Mouse (Mus musculus): Measurements from ENCODE around the gene Dcxr. TPM values are rescaled to one million over a fixed set of nuclear protein-coding genes. Genes with fewer than 3 reads are reported as not detected.
"Not testable (repeated sequence)": the region's sequence is repeated elsewhere in the genome, so short reads cannot be mapped to it uniquely, and the experiment has no call there.

The Dcxr gene
- total RNA-seq, 4 experiments from 2014 or later = 7.9 to 12.9 (median 9.4) TPM

DNA sequence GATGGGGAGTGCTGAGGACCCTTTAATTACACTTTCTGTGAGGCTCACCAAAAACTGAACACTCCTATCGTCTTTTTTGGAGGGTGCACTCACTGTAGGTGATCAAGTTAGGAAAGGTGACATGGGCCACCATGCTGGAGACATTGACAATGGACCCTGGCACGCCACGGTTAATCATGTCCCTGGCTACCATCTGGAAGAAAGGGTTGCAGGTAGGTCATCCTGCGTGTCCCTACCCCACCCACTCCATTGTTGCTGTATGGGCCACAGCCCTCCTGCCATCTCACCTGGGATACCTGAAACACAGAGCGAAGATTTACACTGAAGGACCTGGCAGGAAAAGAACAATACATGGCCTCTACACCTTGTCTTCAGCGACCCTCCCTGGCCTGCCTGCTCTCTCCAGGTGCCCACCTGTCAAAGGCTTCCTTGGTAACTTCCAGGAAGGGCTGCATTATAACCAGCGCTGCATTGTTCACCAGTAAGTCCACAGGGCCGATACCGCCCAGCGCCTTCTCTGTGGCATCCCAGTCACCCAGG lies 3.3 kb upstream of the Dcxr start:
- no peak for DNase-seq (ENCODE audit: low spot score in 2 of 2)

DNA sequence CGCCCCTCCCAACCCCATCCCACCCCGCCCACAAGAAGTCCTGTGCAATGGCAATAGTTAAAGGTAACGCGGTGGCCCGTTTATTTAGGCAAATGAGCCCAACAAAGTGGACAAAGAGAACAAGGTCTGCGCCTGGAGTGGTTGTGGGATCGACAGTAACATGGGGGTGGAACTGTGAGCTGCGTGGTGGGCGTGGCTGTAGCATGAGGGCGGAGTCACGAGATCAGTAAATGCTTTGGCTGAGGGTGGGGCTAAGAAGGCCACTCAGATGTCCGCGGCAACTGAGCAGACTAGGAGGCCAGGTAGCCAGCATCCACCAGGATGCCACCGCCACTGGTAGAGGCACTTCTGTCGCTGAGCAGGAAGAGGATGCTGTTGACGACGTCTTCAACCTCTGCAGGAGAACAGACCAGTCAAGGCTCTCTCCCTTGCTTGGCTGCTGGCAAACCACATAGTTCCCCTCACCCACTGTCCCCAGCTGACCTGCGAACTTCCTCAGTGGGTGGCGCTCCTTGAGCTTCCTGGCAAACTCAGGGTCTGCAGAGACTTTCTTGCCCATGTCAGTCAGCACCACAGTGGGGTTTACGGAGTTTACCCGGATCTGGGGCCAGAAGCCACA lies 2.5 kb upstream of the Dcxr start:
- DNase-seq (ENCODE audit: low spot score in 2 of 2) = not testable (repeated sequence)

DNA sequence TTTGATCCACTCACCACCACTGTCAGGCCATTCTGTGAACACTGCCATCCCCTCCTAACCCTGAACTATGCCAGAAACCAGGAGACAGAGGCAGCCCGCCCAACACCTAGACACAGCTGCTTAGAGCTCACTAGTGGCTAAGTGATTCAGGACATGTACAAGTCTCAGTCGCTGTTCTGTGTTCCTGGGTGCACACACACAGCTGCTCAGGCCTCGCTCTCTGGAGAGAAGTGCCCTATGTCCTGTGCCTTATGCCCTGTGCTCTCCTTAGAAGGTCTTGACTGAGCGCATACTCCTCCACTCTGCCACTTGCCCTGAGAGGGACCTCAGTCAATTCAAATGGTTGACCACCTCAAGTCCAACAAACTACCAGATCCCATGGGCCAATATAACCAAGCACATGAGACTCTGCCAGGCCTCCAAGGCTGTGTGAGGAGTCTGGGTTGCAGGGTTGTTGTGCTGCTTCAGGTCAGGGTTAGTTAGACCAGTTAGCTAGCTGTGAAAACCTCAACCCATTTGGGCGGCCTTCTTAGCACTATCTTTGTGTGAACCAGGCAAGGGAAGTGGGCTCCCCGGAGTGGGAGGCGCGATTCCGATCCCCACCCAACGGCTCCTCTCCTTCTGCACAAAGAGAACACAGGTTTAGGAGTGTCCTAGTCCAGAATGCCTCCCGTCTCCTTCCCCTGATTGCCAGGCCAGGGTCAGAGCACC lies 1.6 kb upstream of the Dcxr start:
- DNase-seq (ENCODE audit: low spot score in 2 of 2) = no peak

DNA sequence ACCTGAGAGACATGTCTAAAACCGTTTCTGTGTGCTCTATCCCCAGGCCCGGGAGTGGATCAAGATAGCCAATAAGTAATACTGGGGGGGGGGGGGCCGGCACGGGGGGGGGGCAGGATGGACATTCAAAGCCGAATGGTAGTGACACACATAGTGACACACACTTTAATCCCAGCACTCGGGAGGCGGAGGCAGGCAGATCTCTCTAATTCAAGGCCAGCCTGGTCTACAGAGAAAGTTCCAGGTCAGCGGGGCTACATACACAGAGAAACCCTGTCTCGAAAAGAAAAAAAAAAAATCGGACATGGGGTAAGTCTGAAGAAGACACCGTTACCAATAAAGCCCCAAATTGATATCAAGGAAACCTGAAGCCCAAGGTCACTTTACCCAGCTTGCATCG lies 483 bp upstream of the Dcxr start:
- no peak for DNase-seq (ENCODE audit: low spot score in 2 of 2)

DNA sequence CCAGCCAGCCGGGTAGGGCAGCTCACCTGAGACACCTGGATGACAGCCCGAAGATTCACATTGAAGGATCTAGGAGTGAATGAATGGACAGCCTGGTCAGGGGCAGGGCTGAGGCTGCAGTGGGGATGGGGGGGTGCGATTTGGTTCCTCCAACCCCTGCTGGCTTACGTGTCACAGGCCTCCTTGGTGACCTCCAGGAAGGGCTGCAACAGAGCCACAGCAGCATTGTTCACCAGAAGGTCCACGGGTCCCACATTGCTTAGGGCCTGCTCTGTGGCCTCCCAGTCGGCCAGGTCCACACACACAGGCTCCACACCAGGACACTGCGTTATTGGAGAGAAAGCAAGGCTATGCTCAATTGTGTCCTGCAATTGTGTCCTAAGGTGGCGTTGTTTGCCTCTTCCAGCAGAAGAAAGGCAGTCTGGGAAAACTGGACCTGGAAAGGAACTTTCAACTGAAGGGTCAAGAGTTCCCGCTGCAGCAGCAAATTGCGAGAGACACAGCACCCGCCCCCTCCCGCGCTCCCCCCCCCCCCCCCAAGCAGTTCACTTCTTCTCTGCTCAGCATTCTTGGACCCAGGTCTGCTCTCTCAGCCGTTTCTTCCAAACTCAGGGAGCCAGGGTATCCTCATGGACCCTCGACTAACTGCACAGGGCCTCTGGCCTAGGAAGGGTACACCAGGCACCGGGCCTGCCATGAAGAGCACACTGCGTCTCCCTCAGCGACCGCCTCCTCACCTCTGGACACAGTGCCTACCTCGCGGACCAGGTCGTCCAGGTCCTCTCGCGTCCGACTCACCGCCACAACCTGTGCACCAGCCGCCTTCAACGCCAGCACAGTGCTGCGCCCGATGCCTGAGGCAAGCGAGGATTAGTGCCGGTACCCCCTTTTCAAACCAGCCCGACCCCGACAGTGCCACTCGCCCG lies 575 bp downstream of the Dcxr start:
- no peak for DNase-seq (ENCODE audit: low spot score in 2 of 2)

DNA sequence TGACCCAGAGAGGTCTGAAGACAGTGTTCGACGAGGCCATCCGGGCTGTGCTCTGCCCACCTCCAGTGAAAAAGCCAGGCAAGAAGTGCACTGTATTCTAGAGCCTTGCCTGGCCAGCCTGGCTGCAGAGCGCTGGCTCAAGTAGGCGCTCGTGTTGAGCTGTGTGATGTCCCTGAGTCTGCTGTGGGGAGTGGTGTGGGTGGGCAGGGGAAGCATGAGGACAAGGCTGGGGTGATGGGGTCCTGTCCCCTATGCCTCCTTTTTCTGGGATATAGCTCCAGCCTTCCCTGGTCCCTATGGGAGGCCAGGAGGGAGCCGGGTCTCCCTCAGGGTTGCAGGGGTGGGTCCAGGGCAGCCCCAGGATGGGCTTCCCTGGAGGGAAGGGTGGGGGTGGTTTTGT lies 3.6 kb downstream of the Dcxr start:
- no peak for DNase-seq (ENCODE audit: low spot score in 2 of 2)

DNA sequence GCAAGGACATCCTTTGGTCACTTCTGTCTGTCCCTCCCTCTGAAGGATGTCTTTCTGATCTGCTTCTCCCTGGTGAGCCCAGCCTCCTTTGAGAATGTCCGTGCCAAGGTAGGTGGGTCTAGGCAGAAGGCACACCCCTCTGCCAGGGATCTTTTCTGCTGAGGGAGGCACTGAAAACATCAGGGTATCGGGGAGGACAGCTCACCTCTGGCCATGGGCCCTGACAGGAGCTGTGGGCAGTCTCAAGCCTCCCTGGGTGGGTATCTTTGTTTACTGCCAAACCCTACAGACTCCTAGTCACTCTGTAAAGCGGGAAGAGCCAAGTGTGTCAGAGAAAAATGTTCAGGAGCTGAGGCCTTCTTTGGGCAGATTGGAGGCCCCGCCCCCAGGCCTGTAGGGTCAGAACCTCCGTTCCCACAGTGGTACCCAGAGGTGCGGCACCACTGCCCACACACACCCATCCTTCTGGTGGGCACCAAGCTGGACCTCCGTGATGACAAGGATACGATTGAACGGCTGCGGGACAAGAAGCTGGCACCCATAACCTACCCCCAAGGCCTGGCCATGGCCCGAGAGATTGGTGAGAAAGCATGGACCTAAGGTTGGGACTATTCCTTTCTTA lies 4.2 kb downstream of the Dcxr start:
- DNase-seq (ENCODE audit: low spot score in 2 of 2) = no peak

DNA sequence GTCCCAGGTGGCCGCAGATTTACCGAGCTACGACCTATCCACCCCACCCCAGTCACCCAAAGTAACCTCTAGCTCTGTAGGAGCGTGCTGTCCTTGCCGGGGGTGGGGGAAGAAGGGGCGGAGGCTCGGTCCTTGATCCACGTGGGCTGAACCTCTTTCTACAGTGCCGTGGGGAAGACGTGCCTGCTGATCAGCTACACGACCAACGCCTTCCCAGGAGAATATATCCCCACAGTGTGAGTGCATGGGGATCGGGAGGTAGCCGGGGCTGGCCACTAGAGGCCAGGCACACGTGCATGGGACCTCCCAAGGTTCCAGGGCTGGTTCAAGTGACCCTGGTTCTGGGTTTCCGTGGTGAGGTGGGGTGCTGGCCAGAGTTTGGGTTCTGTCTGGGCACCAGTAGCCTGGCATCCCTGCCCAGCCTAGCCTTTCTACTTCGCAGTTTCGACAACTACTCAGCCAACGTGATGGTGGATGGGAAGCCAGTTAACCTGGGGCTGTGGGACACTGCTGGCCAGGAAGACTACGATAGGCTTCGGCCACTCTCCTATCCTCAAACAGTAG lies 4.9 kb downstream of the Dcxr start:
- no peak for DNase-seq (ENCODE audit: low spot score in 2 of 2)

DNA sequence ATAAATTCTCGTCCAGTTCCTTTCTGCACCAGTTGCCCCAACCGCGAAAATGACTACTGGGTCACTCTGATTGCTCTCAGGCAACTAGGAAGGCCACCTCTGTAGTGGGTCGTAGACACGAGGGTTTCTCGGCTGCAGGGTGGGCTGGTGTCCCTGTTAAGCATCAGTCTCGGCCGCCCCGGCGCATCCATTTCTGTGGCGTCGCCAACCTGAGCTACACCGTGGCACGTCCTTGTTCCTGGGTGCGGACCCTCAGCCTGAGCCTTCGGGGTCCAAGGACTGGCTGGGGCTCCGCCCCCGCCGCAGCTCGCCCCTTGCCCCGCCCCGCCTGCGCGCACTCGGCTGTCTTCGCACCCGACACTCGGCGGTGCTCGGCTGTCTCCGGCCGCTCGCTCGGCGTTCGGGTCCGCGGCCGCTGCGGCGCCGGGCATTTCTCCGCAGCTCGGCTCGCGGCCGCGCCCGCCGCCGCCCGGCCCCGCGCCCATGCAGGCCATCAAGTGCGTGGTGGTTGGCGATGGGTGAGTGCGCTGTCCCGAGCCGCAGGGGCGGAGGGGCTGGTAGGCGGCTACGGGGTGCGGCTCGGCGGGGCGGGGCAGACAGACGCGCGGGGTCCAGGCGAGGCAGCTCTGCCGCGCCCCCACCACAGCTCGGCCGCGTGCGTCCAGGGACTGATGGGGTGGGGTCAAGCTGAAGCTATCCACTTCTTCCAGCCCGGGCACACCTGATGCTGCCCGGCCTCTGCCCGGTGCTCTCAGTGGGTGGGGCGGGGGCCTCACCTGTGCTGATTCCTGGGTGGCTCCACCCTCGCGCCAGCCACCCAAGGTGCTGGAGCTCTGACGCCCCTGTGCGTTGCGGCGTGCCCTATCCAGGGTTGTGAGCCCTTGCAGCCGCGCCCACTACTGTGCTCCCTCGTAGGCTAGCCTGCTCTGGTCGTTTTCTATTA lies 5.7 kb downstream of the Dcxr start, which contains the start of gene Rac3:
Rac3 (plus strand) TSS at position 347 of the 943 bp plus-strand sequence.
- peak in 1 of 2 experiments; percentile 34 for DNase-seq (ENCODE audit: low spot score in 2 of 2)

DNA sequence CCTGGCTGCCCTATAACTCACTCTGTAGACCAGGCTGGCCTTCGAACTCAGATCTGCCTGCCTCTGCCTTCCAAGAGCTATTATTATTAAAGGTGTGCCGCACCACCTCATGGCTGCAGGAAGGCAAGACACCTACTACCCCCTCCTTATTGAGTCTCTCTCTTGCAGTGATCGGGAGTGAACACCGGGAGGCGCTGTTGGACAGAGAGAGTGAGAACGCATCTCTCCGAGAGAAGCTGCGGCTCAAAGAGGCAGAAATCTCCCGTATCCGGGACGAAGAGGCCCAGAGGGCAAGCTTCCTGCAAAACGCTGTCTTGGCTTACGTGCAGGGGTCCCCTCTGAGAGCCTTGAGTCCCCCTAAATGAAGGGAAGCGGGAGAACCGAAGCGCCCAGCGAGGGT lies 6.6 kb downstream of the Dcxr start:
- peak in 1 of 2 experiments; percentile 86 for DNase-seq (ENCODE audit: low spot score in 2 of 2)

DNA sequence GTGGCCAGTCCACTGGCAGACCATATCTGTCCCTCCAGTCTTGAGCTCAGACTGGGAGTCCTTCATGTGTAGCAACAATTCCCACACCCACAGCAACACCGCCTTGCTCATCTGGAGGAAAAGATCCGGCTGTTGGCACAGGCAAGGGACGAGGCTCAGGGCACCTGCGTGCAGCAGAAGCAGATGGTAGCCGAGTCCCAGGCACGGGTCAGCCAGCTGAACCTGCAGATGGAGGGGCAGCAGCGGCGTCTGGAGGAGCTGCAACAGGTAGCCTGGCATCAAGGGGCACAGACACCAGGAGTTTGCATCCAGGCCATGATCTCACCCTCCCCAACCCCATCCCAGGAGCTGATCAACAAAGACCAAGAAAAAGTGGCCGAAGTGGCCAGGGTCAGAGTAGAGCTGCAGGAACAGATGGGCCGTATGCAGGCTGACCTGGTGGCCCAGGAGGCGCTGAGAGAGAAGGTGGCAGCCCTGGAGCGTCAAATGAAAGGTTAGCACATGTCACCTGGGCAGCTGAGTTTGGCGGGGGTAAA lies 7.2 kb downstream of the Dcxr start:
- DNase-seq (ENCODE audit: low spot score in 2 of 2) = no peak

DNA sequence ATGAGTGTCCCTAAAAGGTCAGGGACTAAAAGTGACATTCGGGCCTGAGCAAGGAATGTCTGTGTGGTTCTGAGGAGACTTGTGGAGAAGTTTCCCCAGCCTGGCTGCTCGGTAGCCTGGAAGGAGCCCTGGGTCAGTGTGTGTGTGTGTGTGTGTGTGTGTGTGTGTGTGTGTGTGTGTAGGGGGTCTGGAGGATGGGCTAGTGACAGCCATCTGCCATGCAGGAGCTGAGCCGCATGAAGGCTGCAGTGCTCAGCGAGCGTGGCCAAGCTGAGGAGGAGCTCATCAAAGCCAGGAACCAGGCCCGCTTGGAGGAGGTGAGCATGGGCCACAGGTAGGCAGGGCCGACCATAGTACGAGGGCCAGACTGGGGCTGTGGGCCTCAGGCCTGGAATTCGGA lies 7.8 kb downstream of the Dcxr start:
- no peak for DNase-seq (ENCODE audit: low spot score in 2 of 2)

DNA sequence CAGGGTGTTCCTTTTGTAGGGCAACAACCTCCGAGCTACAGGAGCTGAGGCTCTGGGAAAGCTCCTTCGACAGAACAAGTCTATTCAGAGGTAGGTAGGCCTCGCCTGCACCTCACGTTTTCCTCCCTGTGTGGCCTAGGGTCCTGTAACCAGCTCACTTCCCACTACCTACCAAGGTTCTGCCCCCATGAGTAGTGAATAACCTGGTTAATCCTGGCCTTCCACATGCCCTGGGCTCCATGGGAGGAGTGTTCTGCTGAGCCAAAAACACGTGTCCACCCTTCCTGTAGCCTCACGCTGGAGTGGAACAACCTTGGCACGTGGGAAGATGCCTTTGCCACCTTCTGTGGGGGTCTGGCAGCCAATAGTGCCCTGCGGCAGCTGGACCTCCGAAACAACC lies 11.9 kb downstream of the Dcxr start:
- DNase-seq (ENCODE audit: low spot score in 2 of 2) = no peak

DNA sequence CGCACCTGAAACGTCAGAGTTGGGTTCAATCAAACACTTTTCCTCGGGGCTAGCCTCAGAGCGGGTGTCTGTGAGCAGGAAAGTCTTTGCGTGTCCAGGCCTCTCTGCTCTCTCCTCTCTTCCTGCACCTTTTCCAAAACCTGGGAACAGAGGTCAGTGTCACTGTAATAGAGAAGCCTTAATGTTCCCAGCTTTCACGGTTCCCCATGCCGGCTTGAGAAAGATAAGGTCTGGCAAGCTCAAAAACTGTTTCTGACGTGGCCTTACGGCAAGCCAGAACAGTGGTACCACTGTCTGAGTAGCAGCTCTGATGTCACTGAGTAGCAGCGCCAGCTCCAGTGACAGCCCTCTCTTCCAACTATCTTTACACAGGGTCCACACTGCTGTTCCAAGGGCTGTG lies 12.5 kb downstream of the Dcxr start:
- DNase-seq (ENCODE audit: low spot score in 2 of 2) = no peak

DNA sequence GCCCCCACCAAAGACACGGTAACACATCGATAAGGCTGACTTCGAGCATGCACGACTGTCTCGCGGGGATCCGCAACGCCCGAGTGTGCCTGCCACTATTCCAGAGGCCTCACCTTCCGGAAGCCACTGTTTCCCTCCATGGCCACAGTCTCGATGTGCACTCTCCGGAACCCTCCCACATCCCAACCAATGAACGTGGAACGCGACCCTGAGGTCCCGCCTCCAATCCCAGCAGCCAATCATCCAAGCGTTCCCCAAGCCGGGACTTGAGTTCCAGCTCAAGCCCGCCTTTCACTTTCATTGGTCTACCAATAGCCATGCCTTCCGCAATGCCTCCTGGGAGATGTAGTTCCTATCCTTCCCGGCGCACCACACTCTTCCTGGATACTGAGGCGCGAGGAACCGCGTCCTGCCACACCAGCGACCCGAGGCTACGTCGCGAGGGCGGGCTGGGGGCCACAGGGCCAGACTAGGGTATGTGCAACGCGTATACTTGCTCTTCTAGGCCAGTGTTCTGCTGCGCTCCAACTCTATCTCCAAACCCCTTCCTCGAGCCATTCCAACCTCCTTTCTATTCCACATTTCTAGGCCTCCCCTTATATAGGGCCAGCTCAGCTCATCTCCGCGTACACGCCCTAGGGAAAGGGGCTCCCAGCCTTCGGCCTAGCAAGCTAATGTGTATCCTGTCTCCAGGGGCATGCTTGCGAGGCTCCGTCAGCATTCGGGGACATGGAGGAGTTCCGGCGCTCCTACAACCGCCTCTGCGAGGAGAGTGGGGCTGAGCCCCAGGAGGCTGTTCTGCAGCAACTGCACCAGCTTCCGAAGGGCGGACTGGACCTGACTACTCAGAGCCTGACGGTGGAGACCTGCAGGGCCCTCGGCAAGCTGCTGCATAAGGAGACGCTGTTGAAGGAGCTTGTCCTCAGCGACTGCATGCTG lies 13.2 kb downstream of the Dcxr start, which contains the start of the genes Cenpx and Lrrc45:
Cenpx (minus strand) TSS at position 159 of the 939 bp plus-strand sequence.
Lrrc45 (plus strand) TSS at position 346 of the 939 bp plus-strand sequence.
- peak; percentile 92 to 98 for DNase-seq (ENCODE audit: low spot score in 2 of 2)

DNA sequence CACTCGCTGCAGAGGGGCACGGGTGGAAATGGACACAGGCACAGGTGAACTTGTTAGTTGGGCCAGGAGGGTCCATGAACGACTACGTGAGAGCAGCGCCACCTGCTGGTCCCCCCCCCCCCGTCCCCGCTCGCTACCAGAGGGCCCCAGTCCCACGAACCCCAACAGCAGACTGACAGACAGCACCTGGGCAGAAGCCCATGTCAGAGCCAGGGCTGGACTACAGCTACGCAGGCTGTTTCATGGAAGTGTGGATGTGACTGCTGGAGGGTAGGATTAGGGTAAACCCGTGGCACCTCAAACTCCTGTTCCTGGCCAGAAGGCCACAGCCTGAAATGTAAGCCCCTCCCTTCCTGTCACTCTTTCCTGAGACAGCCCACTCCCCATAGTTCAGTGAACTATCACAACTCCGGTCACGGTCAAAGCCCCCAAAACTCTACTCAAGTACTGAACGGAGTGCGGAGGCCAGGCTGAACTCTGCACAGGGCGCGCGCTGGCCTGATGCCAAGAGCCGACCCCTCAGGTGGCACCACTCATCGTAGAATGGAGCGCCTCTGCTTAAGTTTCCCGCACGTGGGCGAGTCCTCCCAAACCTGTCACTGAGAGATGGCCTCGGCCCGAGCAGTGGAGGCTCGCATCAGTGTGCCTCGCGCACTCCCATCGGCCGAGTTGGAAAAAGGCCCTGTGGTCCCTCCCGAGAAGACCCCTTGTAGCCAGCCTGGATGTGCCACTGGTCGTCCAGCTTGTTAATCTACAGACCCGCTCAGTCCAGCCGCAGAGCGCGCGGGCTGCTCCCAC lies 14.1 kb downstream of the Dcxr start:
- DNase-seq (ENCODE audit: low spot score in 2 of 2) = no peak

DNA sequence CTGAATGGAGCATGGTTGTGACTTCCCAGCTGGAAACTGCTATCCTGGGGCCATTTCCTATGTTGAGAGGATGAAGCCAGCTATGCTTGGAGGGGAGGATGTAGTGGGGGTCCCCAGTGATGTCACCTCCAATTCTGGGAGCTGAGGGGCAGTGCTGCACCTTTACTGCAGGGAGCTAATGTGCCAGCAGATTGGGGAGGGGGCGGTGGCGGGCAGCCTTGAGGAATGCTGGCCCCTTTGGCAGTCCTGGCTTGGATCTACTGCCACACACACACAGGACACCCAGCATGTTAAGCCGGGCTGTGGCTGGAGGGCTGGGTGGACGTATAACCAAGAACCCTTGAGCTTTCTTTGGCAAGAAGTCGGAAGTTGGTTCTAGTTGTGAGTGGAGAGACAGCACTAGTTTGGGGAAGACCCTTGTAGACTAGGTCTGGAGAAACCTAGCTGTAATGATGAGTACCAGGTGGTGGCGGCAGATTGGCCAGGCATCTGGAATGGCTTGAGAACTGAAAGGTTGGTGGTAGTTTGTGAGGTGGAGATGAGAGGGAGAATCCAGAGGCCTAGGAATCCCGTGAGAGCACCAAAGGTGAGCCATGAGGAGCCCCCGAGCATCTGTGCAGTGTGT lies 15.0 kb downstream of the Dcxr start:
- no peak for DNase-seq (ENCODE audit: low spot score in 2 of 2)
